Comparison of ENCODE assay signal across 13 mouse cellular contexts in the genomic region with DNA sequence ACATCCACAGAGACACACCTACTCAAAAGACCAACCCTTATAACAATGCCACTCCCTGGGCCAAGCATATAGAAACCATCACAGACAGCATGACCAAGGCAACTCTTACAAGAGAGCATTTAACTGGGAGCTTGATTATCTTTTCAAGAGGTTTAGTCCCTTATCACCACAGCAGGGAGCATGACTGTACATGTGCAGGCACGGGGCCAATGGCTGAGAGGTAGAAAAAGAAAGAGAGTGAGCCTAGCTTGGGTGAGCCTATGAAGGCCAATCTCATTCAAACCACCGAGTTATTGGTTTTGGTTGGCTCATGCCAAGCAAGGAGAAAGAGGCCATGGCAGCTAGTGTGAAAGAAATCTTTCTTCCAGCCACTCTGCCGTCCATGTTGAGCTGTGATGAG. TPM values are rescaled to one million over a fixed set of nuclear protein-coding genes. Genes with fewer than 3 reads are reported as not detected.
DNase-seq lines count a peak whose midpoint lies in the region; ATAC-seq and TF ChIP-seq lines count a peak whose summit lies in the region.
"Had no signal": no experiment of that assay in that cellular context is flagged by ENCODE, and none has a peak within 500 bp of the region (broad histone marks: within the 10 kb centered on the region; RNA-seq: fewer than 3 reads in every experiment).

No protein-coding gene starts in this region.

- no peak overlapping the region for H3K4me3 ChIP-seq in forebrain, embryonic 11.5 days (ENCODE audit: low read depth, low read length)
- no peak overlapping the region for H3K4me3 ChIP-seq in forebrain, postnatal 0 days (ENCODE audit: low read depth, low read length)
- H3K4me3 ChIP-seq in intestine, embryonic 16.5 days (ENCODE audit: low read length): no peak overlapping the region
- H3K4me3 ChIP-seq in cerebellum, adult 2 months (replicated peaks; ENCODE audit: insufficient read depth, low read depth, low read length): no peak overlapping the region
- H3K4me3 ChIP-seq: hindbrain, embryonic 13.5 days; limb, embryonic 10.5 days; myocyte had no signal

- no peaks in the 10 kb centered on the region for H3K27me3 ChIP-seq in forebrain, embryonic 11.5 days (ENCODE audit: control insufficient read depth, insufficient read depth, low read length)
- no peaks in the 10 kb centered on the region for H3K27me3 ChIP-seq in forebrain, postnatal 0 days (ENCODE audit: insufficient read depth, low read length)
- no peaks in the 10 kb centered on the region for H3K27me3 ChIP-seq in intestine, embryonic 16.5 days (replicated peaks; ENCODE audit: control insufficient read depth, insufficient read depth, low read length)
- H3K27me3 ChIP-seq in cerebellum, adult 2 months (ENCODE audit: control insufficient read depth, insufficient read depth, low read length): no peaks in the 10 kb centered on the region
- H3K27me3 ChIP-seq: hindbrain, embryonic 13.5 days had no signal

- H3K36me3 ChIP-seq in forebrain, embryonic 11.5 days (ENCODE audit: control insufficient read depth, insufficient read depth, low read length): no peaks in the 10 kb centered on the region
- no peaks in the 10 kb centered on the region for H3K36me3 ChIP-seq in forebrain, postnatal 0 days (ENCODE audit: insufficient read depth)
- no peaks in the 10 kb centered on the region for H3K36me3 ChIP-seq in intestine, embryonic 16.5 days (ENCODE audit: control insufficient read depth, insufficient read depth, low read length)
- H3K36me3 ChIP-seq: hindbrain, embryonic 13.5 days; limb, embryonic 10.5 days had no signal

- 70% methylated on average over 3 of the region's 3 CpGs for WGBS in forebrain, embryonic 11.5 days
- WGBS in forebrain, postnatal 0 days: 63% methylated on average over 3 of the region's 3 CpGs
- WGBS in intestine, embryonic 16.5 days: 64% methylated on average over 3 of the region's 3 CpGs
- 49% methylated on average over 3 of the region's 3 CpGs for WGBS in cerebellum, adult 2 months

- no peak overlapping the region for H3K4me2 ChIP-seq in forebrain, embryonic 11.5 days (ENCODE audit: low read depth, low read length, severe bottlenecking)
- no peak overlapping the region for H3K4me2 ChIP-seq in forebrain, postnatal 0 days (ENCODE audit: low read depth)
- H3K4me2 ChIP-seq in intestine, embryonic 16.5 days (ENCODE audit: low read depth, low read length): peak overlapping the region; percentile 10; the same call in 1 of the 2 replicates
- H3K4me2 ChIP-seq: hindbrain, embryonic 13.5 days; midbrain, embryonic 11.5 days had no signal

- no peak for TF ChIP-seq CTCF in forebrain, postnatal 0 days (IDR thresholded peaks at IDR 0.05; ENCODE audit: low read depth)
- TF ChIP-seq CTCF in cerebellum, adult 2 months (IDR thresholded peaks at IDR 0.05; ENCODE audit: borderline replicate concordance, insufficient read depth, low read depth, low read length): no peak

- H3K4me1 ChIP-seq in forebrain, embryonic 11.5 days (replicated peaks; ENCODE audit: control insufficient read depth, insufficient read depth, low read length): no peaks in the 10 kb centered on the region
- H3K4me1 ChIP-seq in forebrain, postnatal 0 days (ENCODE audit: insufficient read depth): no peaks in the 10 kb centered on the region
- H3K4me1 ChIP-seq in intestine, embryonic 16.5 days (ENCODE audit: control insufficient read depth, insufficient read depth, low read length): peaks cover 14% of the 10 kb centered on the region; the same call in 1 of the 2 replicates
- no peaks in the 10 kb centered on the region for H3K4me1 ChIP-seq in cerebellum, adult 2 months (ENCODE audit: control insufficient read depth, insufficient read depth, low read length)
- H3K4me1 ChIP-seq: hindbrain, embryonic 13.5 days had no signal

- DNase-seq in forebrain, embryonic 11.5 days (ENCODE audit: low spot score): peak; percentile 4
- no peak for DNase-seq in forebrain, postnatal 0 days
- DNase-seq in NIH3T3 (ENCODE audit: low read depth): peak; percentile 17
- DNase-seq in thymus, postnatal 36 days: no peak
- DNase-seq in layer of hippocampus, adult 11-12 months (ENCODE audit: low spot score): no peak
- DNase-seq in cerebellum, adult 2 months: no peak
- DNase-seq: right cerebral cortex, postnatal 4 days had no signal

- H3K9ac ChIP-seq in forebrain, embryonic 11.5 days (ENCODE audit: low read length): no peak overlapping the region
- no peak overlapping the region for H3K9ac ChIP-seq in forebrain, postnatal 0 days
- H3K9ac ChIP-seq in intestine, embryonic 16.5 days (ENCODE audit: low read depth, low read length): 0 out of 2 replicates have a peak overlapping the region, but pooled peaks have one; percentile 8
- H3K9ac ChIP-seq: hindbrain, embryonic 13.5 days had no signal

- H3K27ac ChIP-seq in forebrain, embryonic 11.5 days (ENCODE audit: low read depth, low read length): no peak overlapping the region
- no peak overlapping the region for H3K27ac ChIP-seq in forebrain, postnatal 0 days (ENCODE audit: low read depth, low read length)
- peak overlapping the region; percentile 88 for H3K27ac ChIP-seq in intestine, embryonic 16.5 days (ENCODE audit: low read length)
- no peak overlapping the region for H3K27ac ChIP-seq in cerebellum, adult 2 months (ENCODE audit: insufficient read depth, low read length)
- H3K27ac ChIP-seq: hindbrain, embryonic 13.5 days; limb, embryonic 10.5 days had no signal

- no peak for ATAC-seq in forebrain, embryonic 11.5 days (replicated peaks; ENCODE audit: low FRiP score)
- no peak for ATAC-seq in forebrain, postnatal 0 days
- peak; percentile 66 for ATAC-seq in intestine, embryonic 16.5 days
- ATAC-seq in megakaryocyte progenitor cell, adult 5-6 weeks (replicated peaks; ENCODE audit: poor library complexity): peak; percentile 88

- TF ChIP-seq POLR2A in cerebellum, adult 2 months (IDR thresholded peaks at IDR 0.05; ENCODE audit: borderline replicate concordance, insufficient read depth, low read length): no peak

- no peaks in the 10 kb centered on the region for H3K9me3 ChIP-seq in forebrain, embryonic 11.5 days (ENCODE audit: control insufficient read depth, low read length)
- H3K9me3 ChIP-seq in forebrain, postnatal 0 days (ENCODE audit: low read length): no peaks in the 10 kb centered on the region
- H3K9me3 ChIP-seq in intestine, embryonic 16.5 days (ENCODE audit: control insufficient read depth, low read length): no peaks in the 10 kb centered on the region
- H3K9me3 ChIP-seq: hindbrain, embryonic 13.5 days; limb, embryonic 10.5 days had no signal

RNA-seq across cellular contexts. Expression of gene 4930524J08Rik, which starts 26.6 kb away (rescaled TPM):
- 2.8 and 3.4 TPM in 2 replicates for polyA plus RNA-seq in forebrain, embryonic 11.5 days (2014; fragmentation: Nextera tagmentation; extraction: Ambion mirVana)
- 5.0 and 9.0 TPM in 2 replicates for total RNA-seq in forebrain, postnatal 0 days (2014; rRNA removed)
- polyA plus RNA-seq in forebrain, postnatal 0 days (2015; fragmentation: Nextera tagmentation; extraction: Ambion mirVana): 3.1 and 3.3 TPM in 2 replicates
- 0.89 and 1.0 TPM in 2 replicates for polyA plus RNA-seq in intestine, embryonic 16.5 days (2015; fragmentation: Nextera tagmentation; extraction: Ambion mirVana)
- total RNA-seq in megakaryocyte progenitor cell, adult 5-6 weeks (2015): 0.98 and 1.2 TPM in 2 replicates
- total RNA-seq in megakaryocyte progenitor cell, adult 5-6 weeks (2017): 1.9 TPM in 1 of 2 replicates, not detected in the other
- polyA plus RNA-seq in cerebellum, adult 2 months (2012; rRNA removed): 1.6 and 1.8 TPM in 2 replicates

RNA-seq across cellular contexts. Expression of gene Hnrnpd, which starts 26.7 kb away (rescaled TPM):
- polyA plus RNA-seq in forebrain, embryonic 11.5 days (2014; fragmentation: Nextera tagmentation; extraction: Ambion mirVana): 274 and 313 TPM in 2 replicates
- 35.9 and 45.7 TPM in 2 replicates for total RNA-seq in forebrain, postnatal 0 days (2014; rRNA removed)
- 93.0 and 120 TPM in 2 replicates for polyA plus RNA-seq in forebrain, postnatal 0 days (2015; fragmentation: Nextera tagmentation; extraction: Ambion mirVana)
- 32.8 and 37.0 TPM in 2 replicates for polyA plus RNA-seq in intestine, embryonic 16.5 days (2015; fragmentation: Nextera tagmentation; extraction: Ambion mirVana)
- 378 and 387 TPM in 2 replicates for total RNA-seq in megakaryocyte progenitor cell, adult 5-6 weeks (2015)
- total RNA-seq in megakaryocyte progenitor cell, adult 5-6 weeks (2017): 92.7 and 143 TPM in 2 replicates
- polyA plus RNA-seq in cerebellum, adult 2 months (2012; rRNA removed): 114 and 127 TPM in 2 replicates

RNA-seq across cellular contexts. Expression of gene Hnrnpdl, which starts 34.0 kb away (rescaled TPM):
- polyA plus RNA-seq in forebrain, embryonic 11.5 days (2014; fragmentation: Nextera tagmentation; extraction: Ambion mirVana): 296 and 314 TPM in 2 replicates
- total RNA-seq in forebrain, postnatal 0 days (2014; rRNA removed): 176 and 207 TPM in 2 replicates
- polyA plus RNA-seq in forebrain, postnatal 0 days (2015; fragmentation: Nextera tagmentation; extraction: Ambion mirVana): 236 and 246 TPM in 2 replicates
- polyA plus RNA-seq in intestine, embryonic 16.5 days (2015; fragmentation: Nextera tagmentation; extraction: Ambion mirVana): 90.9 and 102 TPM in 2 replicates
- total RNA-seq in megakaryocyte progenitor cell, adult 5-6 weeks (2015): 283 and 299 TPM in 2 replicates
- 415 and 496 TPM in 2 replicates for total RNA-seq in megakaryocyte progenitor cell, adult 5-6 weeks (2017)
- 257 and 262 TPM in 2 replicates for polyA plus RNA-seq in cerebellum, adult 2 months (2012; rRNA removed)

RNA-seq across cellular contexts. Expression of gene Enoph1, which starts 34.4 kb away (rescaled TPM):
- 50.5 and 53.1 TPM in 2 replicates for polyA plus RNA-seq in forebrain, embryonic 11.5 days (2014; fragmentation: Nextera tagmentation; extraction: Ambion mirVana)
- 66.5 and 67.6 TPM in 2 replicates for total RNA-seq in forebrain, postnatal 0 days (2014; rRNA removed)
- polyA plus RNA-seq in forebrain, postnatal 0 days (2015; fragmentation: Nextera tagmentation; extraction: Ambion mirVana): 49.7 and 58.6 TPM in 2 replicates
- polyA plus RNA-seq in intestine, embryonic 16.5 days (2015; fragmentation: Nextera tagmentation; extraction: Ambion mirVana): 49.2 and 53.7 TPM in 2 replicates
- 46.5 and 46.8 TPM in 2 replicates for total RNA-seq in megakaryocyte progenitor cell, adult 5-6 weeks (2015)
- 45.9 and 47.4 TPM in 2 replicates for total RNA-seq in megakaryocyte progenitor cell, adult 5-6 weeks (2017)
- polyA plus RNA-seq in cerebellum, adult 2 months (2012; rRNA removed): 64.7 and 74.6 TPM in 2 replicates

Comparison
In these comparisons a context has a peak if more than half of its experiments do, and no peak if none do; other contexts are left out.
1. DNase-seq: peak in forebrain, embryonic 11.5 days (single experiment) and NIH3T3 (single experiment); none in forebrain, postnatal 0 days (single experiment), thymus, postnatal 36 days (0 of 2), layer of hippocampus, adult 11-12 months (single experiment) and cerebellum, adult 2 months (0 of 2).
2. ATAC-seq: peak in intestine, embryonic 16.5 days (single experiment) and megakaryocyte progenitor cell, adult 5-6 weeks (single experiment); none in forebrain, embryonic 11.5 days (single experiment) and forebrain, postnatal 0 days (single experiment).